Mouse (Mus musculus) megakaryocyte, embryonic 14.5 days (primary cell): ENCODE results near the gene Rara.

Experiments
- FLI1 ChIP-seq: IDR thresholded peaks from 2 replicates; pipeline ENCODE4 v1.6.1; 2012; ENCODE audit warnings: low read length, inconsistent platforms, mixed read lengths
- GATA1 ChIP-seq: IDR thresholded peaks from 3 replicates; pipeline ENCODE4 v1.6.1; 2012; ENCODE audit warnings: mixed read lengths, low read length, inconsistent platforms, borderline replicate concordance

DNA sequence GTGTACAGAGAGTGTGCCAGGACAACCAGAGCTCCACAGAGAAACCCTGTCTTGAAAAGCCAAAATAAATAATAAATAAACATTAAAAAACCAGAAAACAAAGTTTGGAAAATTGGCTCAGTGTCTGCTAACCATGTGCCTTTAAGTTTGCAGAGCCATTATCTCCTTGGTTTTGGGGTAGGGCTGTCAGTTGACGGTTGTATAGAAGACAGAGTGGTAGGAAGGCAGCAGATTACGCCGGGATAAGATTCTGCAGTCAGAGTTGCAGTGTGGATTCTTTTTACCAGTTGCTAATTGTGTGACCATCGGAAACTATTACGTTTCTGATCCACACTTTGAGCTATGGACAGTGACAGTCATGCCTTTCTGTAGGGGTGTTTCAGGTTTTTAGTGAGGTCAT is 37.6 kb upstream of the Rara start:
- TF ChIP-seq FLI1 (no peak), GATA1 (no peak)
